Mouse (Mus musculus): ENCODE data around the gene Naa35.

DNA sequence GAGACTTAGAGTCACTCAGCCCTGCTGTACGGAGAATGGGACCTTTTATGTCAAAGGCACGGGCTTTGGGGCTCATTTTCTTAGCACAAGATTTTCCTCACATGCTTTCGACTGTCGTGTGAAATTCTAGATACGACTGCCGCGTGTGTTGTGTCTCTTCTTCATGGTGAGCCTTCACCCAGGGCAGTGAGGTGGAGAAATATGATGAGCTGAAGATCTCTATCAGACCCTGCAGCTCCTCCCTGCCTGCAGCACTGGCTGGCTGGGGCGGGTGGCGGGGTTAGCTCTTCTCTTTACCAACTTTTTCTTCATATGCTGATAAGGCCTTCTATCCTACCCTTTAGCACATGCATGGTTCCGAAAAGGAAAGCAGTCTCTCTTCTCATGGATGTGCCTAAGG lies 20.1 kb upstream of the Naa35 start:
- TF ChIP-seq CTCF (IDR thresholded peaks at IDR 0.05; ENCODE audit: low read depth) (no peak), EP300 (IDR thresholded peaks at IDR 0.05; ENCODE audit: low read depth) (no peak)

Data from liver, postnatal 0 days (tissue).